Mouse (Mus musculus) adrenal gland, adult 8-10 months (tissue): ENCODE measurements around the gene Maats1. TPM values are rescaled to one million over a fixed set of nuclear protein-coding genes. Genes with fewer than 3 reads are reported as not detected.

Experiments
- DNase-seq: peaks from one replicate; pipeline ENCODE4 v3.0.0; 2022
- total RNA-seq, 4 experiments: library from RNA; stranded (reverse); gene quantifications; 2 replicates each; pipeline ENCODE4 v1.2.4; 2022

The Maats1 gene
- total RNA-seq, 4 experiments from 2014 or later: 0.38 to 1.0 (median 0.46) TPM

GRCm38 (mm10) chr16:38294685-38295348, 47.1 kb downstream of the Maats1 start, which contains the start of gene Nr1i2:
TSS of gene Nr1i2 (minus strand) at chr16:38294824.
- no peak for DNase-seq

DNA sequence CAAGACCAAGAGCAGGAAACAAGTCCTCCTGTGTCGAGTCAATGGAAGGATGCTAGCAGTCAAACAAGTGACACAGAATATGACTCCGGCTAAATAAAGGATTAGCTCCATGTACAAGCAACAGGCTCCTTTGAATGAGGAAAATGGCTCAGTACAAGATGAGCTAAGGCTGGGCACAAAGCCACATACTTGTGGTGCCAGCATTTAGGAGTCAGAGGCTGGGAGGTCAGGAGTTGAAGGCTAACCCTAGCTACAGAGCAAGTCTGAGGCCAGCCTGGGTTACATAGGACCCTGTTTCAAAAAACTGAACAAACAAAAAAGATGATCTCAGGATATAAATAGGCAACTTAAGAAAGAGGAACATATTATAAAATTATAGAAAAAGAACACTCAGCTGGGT, 51.8 kb downstream of the Maats1 start:
- DNase-seq: peak; percentile 36

GRCm38 (mm10) chr16:38288851-38289250, 53.1 kb downstream of the Maats1 start:
- DNase-seq: no peak

- DNase-seq: no peak
Observed at GRCm38 (mm10) chr16:38287762-38288161, 54.2 kb downstream of the Maats1 start.

DNA sequence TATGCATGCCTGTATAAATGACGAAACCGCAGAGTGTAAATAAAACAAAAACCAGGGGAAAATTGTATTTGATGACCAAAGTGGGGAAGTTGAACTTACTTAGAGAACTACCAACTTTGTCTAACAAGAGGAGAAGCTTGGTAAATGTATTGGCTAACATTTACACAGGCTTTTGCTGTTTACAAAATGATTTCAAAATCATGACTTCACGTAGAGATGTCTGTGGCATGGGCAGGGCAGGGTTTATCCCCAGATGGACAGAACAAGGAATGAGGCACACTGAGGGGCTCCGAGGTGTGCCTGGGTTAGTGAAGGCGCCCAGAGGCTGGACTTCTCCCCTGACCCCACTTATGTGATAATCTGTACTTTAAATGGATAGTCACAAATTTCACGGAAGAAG, 54.6 kb downstream of the Maats1 start:
- no peak for DNase-seq

- no peak for DNase-seq
Observed at GRCm38 (mm10) chr16:38286541-38286940, 55.4 kb downstream of the Maats1 start.

DNA sequence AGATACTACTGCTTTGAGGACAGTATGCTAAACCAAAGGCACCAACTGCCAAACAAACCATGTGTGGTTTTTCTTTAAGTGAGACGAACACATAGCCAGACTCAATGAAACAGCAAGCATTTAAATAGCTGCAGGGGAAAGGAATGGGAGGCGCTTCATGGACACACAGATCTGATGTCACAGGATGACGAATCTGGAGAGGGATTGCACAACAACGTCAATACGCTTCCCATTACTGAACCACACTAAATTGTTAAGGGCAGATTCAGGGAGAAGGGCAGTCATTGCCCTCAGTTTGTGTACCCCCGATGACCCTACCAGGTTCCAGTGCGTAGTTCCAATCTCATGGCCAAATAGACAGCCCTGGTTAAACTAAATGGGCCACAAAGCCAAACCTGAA, 56.1 kb downstream of the Maats1 start:
- DNase-seq: no peak

GRCm38 (mm10) chr16:38283300-38283699, 58.6 kb downstream of the Maats1 start:
- DNase-seq: no peak

DNA sequence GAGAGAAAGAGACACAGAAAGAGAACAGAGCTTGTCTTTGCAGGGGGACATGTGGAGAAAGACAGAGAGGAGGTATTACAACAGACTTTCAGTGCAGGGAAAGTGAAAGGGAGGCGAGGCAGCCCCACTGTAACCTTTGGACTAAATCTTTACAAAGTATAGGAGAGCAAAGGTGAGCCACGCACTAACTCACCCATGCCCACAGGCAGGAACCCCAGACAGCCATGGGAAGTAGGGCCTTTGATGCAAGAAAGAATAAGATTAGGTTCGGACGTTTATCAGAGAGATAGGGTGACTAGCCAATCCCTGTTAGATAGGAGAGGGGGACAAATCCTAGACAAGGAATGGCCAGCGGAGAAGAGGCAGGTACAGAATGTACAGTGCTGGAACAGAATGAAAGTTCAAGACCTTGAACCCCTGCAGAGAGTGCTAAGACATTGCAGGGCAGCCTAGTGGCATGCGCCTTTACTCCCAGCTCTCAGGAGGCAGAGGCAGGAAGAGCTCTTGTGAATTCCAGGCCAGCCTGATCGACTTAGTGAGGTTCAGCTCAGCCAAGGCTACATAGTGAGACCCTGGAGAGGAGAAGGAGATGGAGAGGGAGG, 59.3 kb downstream of the Maats1 start:
- no peak for DNase-seq

DNA sequence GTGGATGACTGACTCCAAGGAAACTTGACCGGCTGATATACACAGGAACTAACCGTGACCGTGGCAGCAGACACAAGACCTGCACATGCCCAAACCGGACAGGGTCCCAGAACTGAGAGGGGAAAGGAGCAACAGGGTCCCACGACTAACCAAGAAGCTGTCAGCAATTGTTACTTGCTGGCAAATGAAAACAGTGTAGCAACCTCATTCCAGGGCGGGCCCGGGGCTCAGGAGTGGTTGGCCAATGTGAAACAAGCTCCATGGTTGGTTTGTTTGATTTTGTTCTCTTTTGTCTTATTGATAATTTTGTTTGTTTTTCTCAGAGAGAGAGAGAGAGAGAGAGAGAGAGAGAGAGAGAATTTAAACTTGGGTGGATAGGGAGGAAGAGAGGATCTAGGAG, 61.0 kb downstream of the Maats1 start:
- no peak for DNase-seq

DNA sequence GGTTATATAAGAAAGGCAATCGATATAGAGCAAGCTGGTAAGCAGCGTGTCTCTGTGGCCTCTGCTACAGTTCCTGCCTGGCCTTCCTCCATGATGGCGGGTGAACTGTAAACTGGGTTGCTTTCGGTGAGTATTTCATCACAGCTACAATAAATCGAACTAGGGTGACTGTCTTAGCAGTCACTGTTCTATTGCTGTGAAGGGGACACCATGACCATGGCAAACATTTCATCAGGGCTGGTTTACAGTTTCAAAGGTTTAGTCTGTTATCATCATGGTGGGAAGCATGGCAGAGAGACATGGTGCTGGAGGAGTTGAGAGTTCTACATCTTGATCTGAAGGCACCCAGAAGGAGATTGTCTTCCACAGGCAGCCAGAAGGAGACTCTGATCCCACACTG, 62.1 kb downstream of the Maats1 start:
- no peak for DNase-seq

GRCm38 (mm10) chr16:38274737-38275136, 67.2 kb downstream of the Maats1 start:
- no peak for DNase-seq

DNA sequence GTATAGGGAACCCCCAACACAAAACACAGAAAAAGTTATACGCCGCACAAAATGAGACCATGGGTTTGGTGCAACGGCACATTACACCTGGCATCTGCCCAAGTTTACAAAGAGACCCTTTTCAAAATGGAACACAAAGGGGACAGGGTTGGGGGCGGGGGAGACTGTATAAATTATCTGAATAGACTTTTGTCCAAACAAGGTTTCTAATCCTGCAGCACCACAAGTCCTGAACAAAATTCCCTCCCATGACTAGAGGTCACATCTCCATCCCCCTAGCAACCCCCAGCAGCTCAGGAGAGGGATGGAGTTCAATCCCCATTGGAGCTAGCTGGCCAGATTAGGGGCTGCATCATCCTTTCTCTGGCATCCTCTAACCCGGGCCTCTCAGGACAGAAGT, 69.5 kb downstream of the Maats1 start:
- no peak for DNase-seq

GRCm38 (mm10) chr16:38271601-38272000, 70.3 kb downstream of the Maats1 start:
- DNase-seq: no peak

GRCm38 (mm10) chr16:38255927-38256326, 86.0 kb downstream of the Maats1 start:
- no peak for DNase-seq

GRCm38 (mm10) chr16:38255107-38255506, 86.8 kb downstream of the Maats1 start:
- no peak for DNase-seq

GRCm38 (mm10) chr16:38254001-38254400, 87.9 kb downstream of the Maats1 start:
- DNase-seq: peak; percentile 12

DNA sequence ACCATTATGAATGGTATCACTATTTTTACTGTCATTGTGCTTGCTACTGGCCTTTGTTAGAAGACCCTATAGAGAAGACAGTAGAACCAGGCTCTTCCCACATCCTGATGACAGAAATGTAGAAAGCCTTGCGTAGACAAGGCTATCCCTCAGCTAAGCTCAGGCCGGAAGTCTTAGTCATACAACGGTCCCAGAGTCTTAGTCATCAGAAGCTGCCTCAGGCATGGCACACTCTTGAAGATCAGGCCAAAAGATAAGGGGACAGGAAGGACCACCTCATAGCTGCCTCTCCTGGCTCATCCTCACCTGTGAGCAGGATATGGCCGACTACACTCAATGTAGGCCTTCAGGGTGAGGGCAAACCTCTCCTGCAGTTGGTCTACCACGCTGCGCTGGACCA, 91.5 kb downstream of the Maats1 start:
- DNase-seq: no peak

GRCm38 (mm10) chr16:38248331-38248961, 93.5 kb downstream of the Maats1 start:
- DNase-seq: no peak

Other genes with a start within 250 kb of the Maats1 start
- under 1 TPM in 1 of 4 experiments, not detected in 3; 0.11 TPM for gene Nr1i2, start 47.3 kb downstream of the Maats1 start, total RNA-seq
- 100 to 1,000 TPM; 171 to 378 (median 215) TPM for gene Cox17, start 4.8 kb upstream of the Maats1 start, total RNA-seq
- gene Gm21987, start 4.9 kb upstream of the Maats1 start, total RNA-seq: under 1 TPM in 1 of 4 experiments, not detected in 3; 0.97 TPM
- 1 to 10 TPM in 2 of 4 experiments, under 1 TPM in 2; 0.66 to 2.5 (median 0.94) TPM for gene Popdc2, start 20.1 kb upstream of the Maats1 start, total RNA-seq
- 10 to 100 TPM; 12.0 to 56.7 (median 30.9) TPM for gene Pla1a, start 91.0 kb upstream of the Maats1 start, total RNA-seq
- 10 to 100 TPM; 49.8 to 51.5 (median 50.1) TPM for gene Adprh, start 110.6 kb upstream of the Maats1 start, total RNA-seq
- gene Cd80, start 113.4 kb upstream of the Maats1 start, total RNA-seq: under 1 TPM; 0.41 to 0.83 (median 0.65) TPM
- gene Timmdc1, start 180.5 kb upstream of the Maats1 start, total RNA-seq: 10 to 100 TPM; 41.2 to 46.5 (median 44.5) TPM
- gene Poglut1, start 208.1 kb upstream of the Maats1 start, total RNA-seq: 10 to 100 TPM; 34.4 to 46.4 (median 42.1) TPM
- gene Tmem39a, start 216.6 kb upstream of the Maats1 start, total RNA-seq: 100 to 1,000 TPM in 2 of 4 experiments, 10 to 100 TPM in 2; 79.2 to 118 (median 92.6) TPM